Mouse (Mus musculus) forebrain, embryonic 16.5 days (tissue): Measurements from ENCODE around the gene Nr1h3. TPM values are rescaled to one million over a fixed set of nuclear protein-coding genes. Genes with fewer than 3 reads are reported as not detected.

ENCODE experiments used
- ATAC-seq: fragments of 200-750 bp; cut with Nextera tagmentation; 2 replicates; pipeline ENCODE4 v1.8.0; 2017; ENCODE audit warnings: mild to moderate bottlenecking, moderate library complexity
- H3K27ac ChIP-seq: fragments of 300-500 bp; sonication (generic); 2 replicates; pipeline ENCODE4 v1.5.1; 2014; ENCODE audit warnings: low read length, control low read depth
- H3K27me3 ChIP-seq: fragments of 300-500 bp; sonication (generic); replicated peaks from 2 replicates; pipeline ENCODE4 v1.6.1; 2014; ENCODE audit warnings: low read length; ENCODE audit not compliant: control insufficient read depth, insufficient read depth
- H3K36me3 ChIP-seq: fragments of 300-500 bp; sonication (generic); 2 replicates; pipeline ENCODE4 v1.6.1; 2014; ENCODE audit not compliant: control insufficient read depth, insufficient read depth
- H3K4me1 ChIP-seq: fragments of 300-500 bp; sonication (generic); replicated peaks from 2 replicates; pipeline ENCODE4 v1.6.1; 2014; ENCODE audit warnings: low read length; ENCODE audit not compliant: control insufficient read depth, insufficient read depth
- H3K4me2 ChIP-seq: fragments of 300-500 bp; sonication (generic); 2 replicates; pipeline ENCODE4 v1.6.1; 2014; ENCODE audit warnings: mild to moderate bottlenecking, low read length, control low read depth
- H3K4me3 ChIP-seq: fragments of 300-500 bp; sonication (generic); replicated peaks from 2 replicates; pipeline ENCODE4 v1.5.1; 2014; ENCODE audit warnings: mild to moderate bottlenecking, low read length, control low read depth
- H3K9ac ChIP-seq: fragments of 300-500 bp; sonication (generic); replicated peaks from 2 replicates; pipeline ENCODE4 v1.6.1; 2014; ENCODE audit warnings: low read depth, low read length, control low read depth
- H3K9me3 ChIP-seq: fragments of 300-500 bp; sonication (generic); 2 replicates; pipeline ENCODE4 v1.6.1; 2016; ENCODE audit warnings: low read length; ENCODE audit not compliant: control insufficient read depth
- WGBS: fragments of 180-500 bp; shearing (Covaris S2); extraction: QIAGEN DNeasy Blood & Tissue Kit; methylation state at CpG from one replicate; pipeline ENCODE4 v1.1.7; 2014; 5-methylcytosine and 5-hydroxymethylcytosine counted together
- polyA plus RNA-seq: library from polyadenylated mRNA; unstranded; fragments of >200 nt; fragmentation: Nextera tagmentation; extraction: Ambion mirVana; gene quantifications from 2 replicates; pipeline ENCODE4 v1.2.1, GENCODE M21; 2015

The Nr1h3 gene
- polyA plus RNA-seq, 1 experiment from 2014 or later, result 2.6 TPM

- H3K4me1 ChIP-seq, result peaks cover 10% of the 10 kb centered on the region
- 3% methylated on average over 27 of the region's 27 CpGs for WGBS
- no peaks in the 10 kb centered on the region for H3K27me3 ChIP-seq
- H3K9me3 ChIP-seq, result no peaks in the 10 kb centered on the region
- no peaks in the 10 kb centered on the region for H3K36me3 ChIP-seq
- ATAC-seq, result peak; percentile 84
- peak overlapping the region; percentile 49 for H3K9ac ChIP-seq
- H3K4me3 ChIP-seq, result peak overlapping the region; percentile 32
- H3K27ac ChIP-seq, result no peak overlapping the region
- peak overlapping the region; percentile 60 for H3K4me2 ChIP-seq
Measured at GRCm38 (mm10) chr2:91194624-91195332, 7.9 kb downstream of the Nr1h3 start.

- H3K9me3 ChIP-seq, result no peaks in the 10 kb centered on the region
- no peak overlapping the region for H3K4me2 ChIP-seq
- WGBS, result 92% methylated on average over 16 of the region's 16 CpGs
- no peaks in the 10 kb centered on the region for H3K27me3 ChIP-seq
- H3K4me3 ChIP-seq, result no peak overlapping the region
- peaks cover 10% of the 10 kb centered on the region for H3K4me1 ChIP-seq
- 0 out of 2 replicates have a peak overlapping the region, but pooled peaks have one; percentile 9 for H3K9ac ChIP-seq
- no peak overlapping the region for H3K27ac ChIP-seq
- ATAC-seq, result no peak
- no peaks in the 10 kb centered on the region for H3K36me3 ChIP-seq
Measured at GRCm38 (mm10) chr2:91190501-91190900, 12.1 kb downstream of the Nr1h3 start.

DNA sequence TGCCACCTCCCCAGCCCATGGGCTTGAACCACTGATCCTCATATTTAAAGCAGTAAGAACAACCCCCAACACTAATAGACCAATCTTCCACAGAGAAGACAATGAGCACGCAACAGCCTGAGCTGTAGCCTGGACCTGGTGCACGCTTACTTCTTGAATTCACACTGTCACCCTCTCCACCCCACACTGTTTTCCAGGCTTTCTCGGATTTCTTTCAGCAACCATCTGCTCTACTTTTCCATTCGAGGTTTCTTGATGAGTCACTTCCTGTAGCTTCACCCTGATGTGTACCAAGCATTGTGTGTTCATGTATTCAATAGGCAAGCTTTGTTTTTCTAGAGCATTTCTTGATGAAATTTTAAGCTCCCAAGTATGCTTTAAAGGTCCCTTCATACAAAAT, 15.2 kb downstream of the Nr1h3 start:
- Histone ChIP-seq H3K4me3 (no peak overlapping the region), H3K27me3 (no peaks in the 10 kb centered on the region), H3K4me2 (no peak overlapping the region), H3K27ac (no peak overlapping the region), H3K9ac (no peak overlapping the region), H3K4me1 (peaks cover 4% of the 10 kb centered on the region; the same call in 1 of the 2 replicates), H3K36me3 (no peaks in the 10 kb centered on the region), H3K9me3 (no peaks in the 10 kb centered on the region)
- 73% methylated on average over 4 of the region's 4 CpGs for WGBS
- no peak for ATAC-seq

GRCm38 (mm10) chr2:91186208-91186607, 16.4 kb downstream of the Nr1h3 start:
- Histone ChIP-seq H3K9ac (no peak overlapping the region), H3K4me3 (no peak overlapping the region), H3K36me3 (no peaks in the 10 kb centered on the region), H3K4me1 (peaks cover 13% of the 10 kb centered on the region), H3K27me3 (no peaks in the 10 kb centered on the region), H3K4me2 (no peak overlapping the region), H3K27ac (no peak overlapping the region), H3K9me3 (no peaks in the 10 kb centered on the region)
- WGBS, result 87% methylated on average over 1 of the region's 1 CpGs
- no peak for ATAC-seq

DNA sequence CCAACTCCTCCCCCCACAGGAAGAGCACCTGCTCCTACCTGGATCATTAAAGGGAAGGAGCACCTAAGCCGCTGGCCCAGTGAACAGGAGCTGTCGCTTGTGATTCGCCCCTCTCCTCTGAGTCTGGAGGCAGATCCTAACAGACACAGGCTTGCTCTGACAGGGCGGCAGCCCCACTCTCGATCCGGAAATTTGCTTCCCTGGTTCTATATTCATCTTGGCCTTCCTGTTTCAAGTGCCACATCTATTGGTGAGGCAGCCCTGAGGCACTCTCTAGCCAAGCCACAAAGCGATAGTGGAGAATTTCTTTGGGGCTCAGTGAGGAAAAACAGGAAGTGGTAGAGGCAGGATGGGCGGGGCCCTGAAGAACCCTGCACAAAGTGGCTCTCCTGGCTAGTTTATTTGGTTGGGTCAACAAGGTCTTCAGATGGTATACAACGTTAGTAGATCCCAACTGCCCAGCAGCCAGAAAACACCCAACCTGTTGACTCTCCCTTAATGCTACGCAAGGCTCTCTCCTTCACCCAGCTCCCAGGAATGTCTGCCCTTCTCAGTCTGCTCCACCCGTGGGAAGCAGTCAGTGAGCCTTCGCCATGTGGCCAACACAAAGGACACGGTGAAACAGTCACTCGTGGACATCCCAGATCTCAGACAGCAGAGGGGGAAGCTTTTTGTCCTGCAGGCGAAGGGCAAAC, 18.8 kb downstream of the Nr1h3 start, which contains the start of gene Madd:
Gene Madd, minus strand, starts transcription at position 127 of the 695 bp plus-strand sequence.
- peak within 1 kb of the TSS; percentile 98 for H3K4me2 ChIP-seq
- H3K27ac ChIP-seq, result peak within 1 kb of the TSS; percentile 95
- WGBS, result 74% methylated on average over 15 of the region's 15 CpGs
- H3K4me1 ChIP-seq, result peaks cover 28% of the 10 kb centered on the region
- no peaks in the 10 kb centered on the region for H3K9me3 ChIP-seq
- peak within 1 kb of the TSS; percentile 96 for H3K4me3 ChIP-seq
- H3K27me3 ChIP-seq, result no peaks in the 10 kb centered on the region
- H3K36me3 ChIP-seq, result no peaks in the 10 kb centered on the region
- H3K9ac ChIP-seq, result peak within 1 kb of the TSS; percentile 83
- no peak for ATAC-seq

DNA sequence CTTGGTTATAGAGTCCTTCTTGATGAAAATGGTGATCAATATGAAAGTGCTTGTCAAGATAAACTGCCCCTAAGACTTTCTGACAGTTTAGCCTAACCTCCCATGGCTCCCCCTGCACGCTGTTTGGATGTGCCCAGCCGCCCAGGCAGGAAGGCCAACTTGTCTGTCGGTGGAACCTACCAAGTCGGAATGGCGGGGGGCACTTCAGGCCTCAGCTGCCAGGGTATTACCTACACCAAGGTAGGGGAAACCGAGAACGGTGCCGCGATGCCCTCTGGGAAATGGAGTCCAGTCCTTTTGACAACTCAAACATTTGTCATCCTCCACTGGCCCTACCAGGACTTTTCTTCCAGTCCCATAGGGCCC, 19.5 kb downstream of the Nr1h3 start:
- peak overlapping the region; percentile 83 for H3K9ac ChIP-seq
- H3K36me3 ChIP-seq, result no peaks in the 10 kb centered on the region
- WGBS, result under 1% methylated on average over 9 of the region's 9 CpGs

GRCm38 (mm10) chr2:91182405-91183147, 20.1 kb downstream of the Nr1h3 start:
- Histone ChIP-seq H3K27ac (peak overlapping the region; percentile 95), H3K4me3 (peak overlapping the region; percentile 96), H3K9me3 (no peaks in the 10 kb centered on the region), H3K4me1 (peaks cover 28% of the 10 kb centered on the region), H3K27me3 (no peaks in the 10 kb centered on the region), H3K9ac (peak overlapping the region; percentile 83), H3K36me3 (no peaks in the 10 kb centered on the region; the same call in 1 of the 2 replicates), H3K4me2 (peak overlapping the region; percentile 98)
- WGBS, result under 1% methylated on average over 74 of the region's 81 CpGs
- peak; percentile 95 for ATAC-seq

More for the DNA sequence above, 19.5 kb downstream of the Nr1h3 start:
- Histone ChIP-seq H3K27ac (peak overlapping the region; percentile 95), H3K4me3 (peak overlapping the region; percentile 96), H3K4me1 (peaks cover 28% of the 10 kb centered on the region), H3K27me3 (no peaks in the 10 kb centered on the region), H3K9me3 (no peaks in the 10 kb centered on the region), H3K4me2 (peak overlapping the region; percentile 98)
- ATAC-seq, result peak; percentile 96

- Histone ChIP-seq H3K4me3 (peak overlapping the region; percentile 96), H3K9me3 (no peaks in the 10 kb centered on the region), H3K27me3 (no peaks in the 10 kb centered on the region), H3K4me1 (peaks cover 28% of the 10 kb centered on the region), H3K27ac (peak overlapping the region; percentile 95), H3K36me3 (no peaks in the 10 kb centered on the region; the same call in 1 of the 2 replicates), H3K4me2 (peak overlapping the region; percentile 98), H3K9ac (peak overlapping the region; percentile 83)
- 6% methylated on average over 8 of the region's 8 CpGs for WGBS
- ATAC-seq, result no peak
Measured at GRCm38 (mm10) chr2:91182016-91182404, 20.6 kb downstream of the Nr1h3 start.

GRCm38 (mm10) chr2:91180706-91181105, 21.9 kb downstream of the Nr1h3 start:
- ATAC-seq, result no peak
- no peaks in the 10 kb centered on the region for H3K27me3 ChIP-seq
- H3K9me3 ChIP-seq, result no peaks in the 10 kb centered on the region
- H3K36me3 ChIP-seq, result peaks cover 5% of the 10 kb centered on the region
- no peak overlapping the region for H3K4me3 ChIP-seq
- H3K9ac ChIP-seq, result no peak overlapping the region
- WGBS, result 69% methylated on average over 5 of the region's 5 CpGs
- no peak overlapping the region for H3K27ac ChIP-seq
- no peak overlapping the region for H3K4me2 ChIP-seq
- peaks cover 28% of the 10 kb centered on the region for H3K4me1 ChIP-seq
